Mouse (Mus musculus) lung, embryonic 16.5 days (tissue): Measurements from ENCODE around the gene Efcab8. TPM values are rescaled to one million over a fixed set of nuclear protein-coding genes. Genes with fewer than 3 reads are reported as not detected.
"Not testable (repeated sequence)": the region's sequence is repeated elsewhere in the genome, so short reads cannot be mapped to it uniquely, and the experiment has no call there.

Source experiments
- ATAC-seq: fragments of 200-750 bp; cut with Nextera tagmentation; 2 replicates; pipeline ENCODE4 v1.8.0; 2017; ENCODE audit warnings: low read depth, mild to moderate bottlenecking, moderate library complexity
- H3K27ac ChIP-seq: fragments of 300-500 bp; sonication (generic); 2 replicates; pipeline ENCODE4 v1.5.1; 2014; ENCODE audit warnings: mild to moderate bottlenecking, control low read depth, low read length
- H3K27me3 ChIP-seq: fragments of 300-500 bp; sonication (generic); 2 replicates; pipeline ENCODE4 v1.6.1; 2014; ENCODE audit warnings: low read depth, low read length, mixed read lengths; ENCODE audit not compliant: control insufficient read depth, insufficient read depth
- H3K36me3 ChIP-seq: fragments of 300-500 bp; sonication (generic); 2 replicates; pipeline ENCODE4 v1.6.1; 2014; ENCODE audit warnings: low read length; ENCODE audit not compliant: control insufficient read depth, insufficient read depth
- H3K4me1 ChIP-seq: fragments of 300-500 bp; sonication (generic); replicated peaks from 2 replicates; pipeline ENCODE4 v1.6.1; 2014; ENCODE audit warnings: low read length, mixed read lengths; ENCODE audit not compliant: control insufficient read depth, insufficient read depth
- H3K4me2 ChIP-seq: fragments of 300-500 bp; sonication (generic); 2 replicates; pipeline ENCODE4 v1.6.1; 2014; ENCODE audit warnings: low read depth, low read length, control low read depth
- H3K4me3 ChIP-seq: fragments of 300-500 bp; sonication (generic); 2 replicates; pipeline ENCODE4 v1.5.1; 2014; ENCODE audit warnings: mild to moderate bottlenecking, low read length, control low read depth
- H3K9ac ChIP-seq: fragments of 300-500 bp; sonication (generic); 2 replicates; pipeline ENCODE4 v1.6.1; 2014; ENCODE audit warnings: low read length, control low read depth
- H3K9me3 ChIP-seq: fragments of 300-500 bp; sonication (generic); 2 replicates; pipeline ENCODE4 v1.6.1; 2016; ENCODE audit warnings: low read length; ENCODE audit not compliant: control insufficient read depth
- WGBS: fragments of 180-500 bp; shearing (Covaris S2); extraction: QIAGEN DNeasy Blood & Tissue Kit; methylation state at CpG from one replicate; pipeline ENCODE4 v1.1.7; 2014; 5-methylcytosine and 5-hydroxymethylcytosine counted together
- polyA plus RNA-seq: library from polyadenylated mRNA; unstranded; fragments of >200 nt; fragmentation: Nextera tagmentation; extraction: Ambion mirVana; gene quantifications from 2 replicates; pipeline ENCODE4 v1.2.1, GENCODE M21; 2015

Efcab8 gene
- polyA plus RNA-seq, 1 experiment from 2014 or later, result not detected

DNA sequence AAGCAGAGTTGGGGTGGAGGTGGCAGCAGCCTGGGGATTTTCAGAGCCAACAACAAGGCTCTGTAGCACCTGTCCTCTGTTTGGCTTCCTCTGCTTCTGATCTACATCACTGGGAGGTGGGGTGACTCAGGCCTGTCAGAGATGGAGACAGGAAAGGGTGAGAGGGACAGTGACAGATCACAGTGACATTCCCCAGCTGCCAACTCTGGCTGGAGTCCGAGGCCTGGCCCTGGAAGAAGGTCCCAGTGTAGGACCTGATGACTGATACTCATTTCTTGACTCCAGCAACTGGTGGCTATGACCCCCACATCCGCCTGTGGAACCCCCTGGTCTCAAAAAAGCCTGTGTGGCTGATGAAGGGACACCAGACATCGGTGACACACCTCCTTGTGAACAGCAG is 30.2 kb downstream of the Efcab8 start:
- Histone ChIP-seq H3K9ac (no peak overlapping the region), H3K27me3 (no peaks in the 10 kb centered on the region), H3K36me3 (no peaks in the 10 kb centered on the region), H3K4me1 (no peaks in the 10 kb centered on the region), H3K27ac (no peak overlapping the region), H3K4me2 (no peak overlapping the region), H3K4me3 (no peak overlapping the region), H3K9me3 (no peaks in the 10 kb centered on the region)
- 40% methylated on average over 3 of the region's 3 CpGs for WGBS
- ATAC-seq, result no peak

DNA sequence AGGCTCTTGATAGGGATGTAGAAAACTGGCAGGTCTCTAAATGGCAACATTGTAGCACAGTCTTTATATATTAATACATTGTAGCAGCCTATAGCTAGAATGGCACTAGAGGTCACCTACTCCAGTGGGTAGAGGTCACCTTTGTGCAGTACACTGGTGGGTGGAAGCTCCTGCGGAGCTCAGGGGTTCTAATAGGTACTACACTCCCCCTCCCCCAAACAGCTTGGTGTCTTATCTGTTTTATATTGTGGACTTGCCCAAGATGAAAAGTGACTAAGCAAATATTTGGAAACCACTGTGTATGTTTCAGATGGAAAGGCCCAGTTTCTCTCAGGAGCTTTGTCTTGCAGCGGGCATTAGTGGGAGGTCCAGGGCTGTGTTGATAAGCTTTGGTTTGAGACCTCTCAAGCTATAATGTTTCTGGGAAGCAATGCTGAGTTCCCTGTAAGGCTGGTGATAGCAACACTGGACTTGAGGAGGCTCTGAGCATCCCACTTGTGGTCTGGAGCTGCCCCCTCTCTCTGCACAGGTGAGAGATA is 42.3 kb downstream of the Efcab8 start:
- no peak for ATAC-seq
- no peak overlapping the region for H3K4me2 ChIP-seq
- WGBS, result 43% methylated on average over 2 of the region's 2 CpGs
- no peak overlapping the region for H3K9ac ChIP-seq
- no peaks in the 10 kb centered on the region for H3K36me3 ChIP-seq
- no peak overlapping the region for H3K4me3 ChIP-seq
- no peaks in the 10 kb centered on the region for H3K4me1 ChIP-seq
- no peaks in the 10 kb centered on the region for H3K27me3 ChIP-seq
- H3K9me3 ChIP-seq, result no peaks in the 10 kb centered on the region
- H3K27ac ChIP-seq, result no peak overlapping the region

DNA sequence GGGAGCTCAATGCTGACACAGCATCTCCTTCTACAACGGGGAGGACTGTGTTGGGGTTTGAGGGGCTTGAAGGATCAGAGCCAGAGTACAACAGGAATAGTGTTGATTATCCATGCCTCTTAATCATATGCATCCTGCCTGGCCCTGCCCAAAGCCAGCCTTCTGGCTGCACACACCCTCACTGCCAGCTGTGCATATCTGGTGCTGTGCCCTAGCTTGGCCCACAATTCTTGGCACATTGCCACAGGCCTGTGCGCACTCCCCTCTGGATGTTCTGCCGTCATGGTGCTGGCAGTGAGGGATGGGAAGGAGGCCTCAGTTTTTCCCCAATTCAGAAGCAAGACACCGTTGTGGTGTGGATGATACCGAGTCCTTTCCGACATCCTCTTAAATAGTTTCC is 44.9 kb downstream of the Efcab8 start:
- Histone ChIP-seq H3K36me3 (no peaks in the 10 kb centered on the region), H3K4me3 (no peak overlapping the region), H3K9ac (no peak overlapping the region), H3K27me3 (no peaks in the 10 kb centered on the region), H3K9me3 (no peaks in the 10 kb centered on the region), H3K4me2 (no peak overlapping the region), H3K4me1 (no peaks in the 10 kb centered on the region), H3K27ac (no peak overlapping the region)
- ATAC-seq, result 0 out of 2 replicates have a peak, but pooled peaks have one; percentile 41
- WGBS, result 60% methylated on average over 6 of the region's 6 CpGs

DNA sequence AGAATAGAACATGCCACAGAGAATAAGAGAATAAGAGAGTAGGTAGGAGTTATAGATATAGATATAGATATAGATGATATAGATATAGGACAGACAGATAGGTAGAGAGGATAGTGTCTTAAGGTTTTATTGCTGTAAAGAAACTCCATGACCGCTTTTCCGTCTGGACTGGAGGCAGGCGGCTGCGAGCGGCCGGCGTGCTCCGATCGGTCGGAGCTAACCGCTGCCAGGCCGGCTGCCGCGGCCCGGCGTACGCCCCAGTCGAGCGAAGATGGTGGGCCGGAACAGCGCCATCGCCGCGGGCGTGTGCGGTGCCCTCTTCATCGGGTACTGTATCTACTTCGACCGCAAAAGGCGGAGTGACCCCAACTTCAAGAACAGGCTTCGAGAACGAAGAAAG is 46.2 kb downstream of the Efcab8 start:
- H3K4me1 ChIP-seq, H3K36me3 ChIP-seq, H3K9ac ChIP-seq, H3K27ac ChIP-seq, H3K9me3 ChIP-seq, H3K4me2 ChIP-seq, H3K4me3 ChIP-seq, H3K27me3 ChIP-seq, ATAC-seq: not testable (repeated sequence)
- 54% methylated on average over 32 of the region's 32 CpGs for WGBS

DNA sequence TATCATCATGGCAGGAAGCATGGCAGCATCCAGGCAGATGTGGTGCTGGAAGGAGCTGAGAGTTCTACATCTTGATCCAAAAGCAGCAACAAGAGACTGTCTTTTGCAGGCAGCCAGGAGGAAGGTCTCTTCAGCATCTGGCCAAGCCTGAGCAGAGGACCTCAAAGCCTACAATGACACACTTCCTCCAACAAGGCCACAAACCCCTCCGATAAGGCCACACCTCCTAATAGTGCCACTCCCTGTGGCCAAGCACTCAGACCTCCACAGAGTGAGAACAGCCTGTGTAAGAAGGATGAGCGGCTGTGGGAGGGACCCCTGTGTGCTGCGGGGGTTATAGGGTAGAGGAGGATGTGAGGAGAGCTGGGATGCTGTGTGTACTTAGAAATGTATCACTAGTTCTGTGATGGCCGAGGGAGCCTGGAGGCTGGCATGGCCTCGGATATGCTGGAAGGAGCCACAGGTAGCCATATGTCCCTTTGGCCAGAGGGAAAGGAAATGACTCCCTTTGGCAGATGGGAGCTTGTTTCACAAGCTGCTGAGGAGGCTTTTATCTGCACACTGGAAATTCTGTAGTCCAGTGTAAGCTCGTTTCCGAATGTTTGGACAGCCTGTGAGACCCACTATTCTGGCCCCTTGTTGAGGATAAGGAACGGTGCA is 47.6 kb downstream of the Efcab8 start:
- 73% methylated on average over 8 of the region's 8 CpGs for WGBS
- H3K4me1 ChIP-seq, result no peaks in the 10 kb centered on the region

DNA sequence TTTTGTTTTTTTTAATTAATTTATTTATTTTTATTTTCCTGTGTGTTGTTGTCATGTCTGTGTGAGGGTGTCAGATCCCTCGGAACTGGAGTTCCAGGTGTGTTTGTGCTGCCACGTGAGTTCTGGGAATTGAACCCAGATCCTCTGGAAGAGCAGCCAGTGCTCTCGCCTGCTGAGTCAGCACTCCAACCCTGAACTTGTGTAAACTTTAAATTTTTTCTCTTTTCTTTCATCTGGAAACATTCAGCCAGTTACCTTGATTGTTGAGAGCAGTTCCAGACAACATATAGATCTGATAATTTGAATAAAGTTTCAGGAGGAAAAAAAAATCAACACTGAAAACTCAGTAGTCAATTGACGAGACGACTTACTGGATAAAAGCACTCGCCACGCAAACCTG is 49.0 kb downstream of the Efcab8 start:
- ATAC-seq, result no peak
- Histone ChIP-seq H3K9ac (no peak overlapping the region), H3K9me3 (no peaks in the 10 kb centered on the region), H3K27me3 (no peaks in the 10 kb centered on the region), H3K36me3 (no peaks in the 10 kb centered on the region), H3K4me3 (no peak overlapping the region), H3K4me2 (no peak overlapping the region), H3K27ac (no peak overlapping the region), H3K4me1 (no peaks in the 10 kb centered on the region)
- WGBS, result 67% methylated on average over 7 of the region's 7 CpGs

More for the DNA sequence above, 47.6 kb downstream of the Efcab8 start:
- Histone ChIP-seq H3K27ac (no peak overlapping the region), H3K4me3 (no peak overlapping the region), H3K36me3 (no peaks in the 10 kb centered on the region), H3K27me3 (no peaks in the 10 kb centered on the region), H3K4me2 (no peak overlapping the region), H3K9me3 (no peaks in the 10 kb centered on the region), H3K9ac (no peak overlapping the region)
- ATAC-seq, result no peak

DNA sequence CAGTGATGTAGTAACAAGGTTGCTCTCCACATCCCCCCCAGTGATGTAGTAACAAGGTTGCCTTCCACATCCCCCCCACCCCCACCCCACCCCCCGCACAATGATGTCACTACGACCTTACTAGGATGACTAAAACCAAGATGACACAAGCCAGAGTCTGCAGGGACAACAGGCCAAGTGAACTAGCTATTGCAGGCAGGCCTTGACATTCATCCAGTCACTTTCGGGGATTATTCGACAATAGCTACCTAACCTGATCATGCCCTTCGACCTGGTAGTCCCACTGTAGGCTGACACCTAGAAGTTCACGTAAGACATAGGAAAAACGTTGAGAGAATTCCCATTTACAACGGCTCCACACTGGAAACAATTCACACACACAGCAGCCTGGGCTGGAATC is 53.6 kb downstream of the Efcab8 start:
- 82% methylated on average over 8 of the region's 8 CpGs for WGBS
- H3K27me3 ChIP-seq, result no peaks in the 10 kb centered on the region
- no peak overlapping the region for H3K4me3 ChIP-seq
- H3K4me2 ChIP-seq, result no peak overlapping the region
- H3K36me3 ChIP-seq, result no peaks in the 10 kb centered on the region
- no peaks in the 10 kb centered on the region for H3K9me3 ChIP-seq
- no peak overlapping the region for H3K9ac ChIP-seq
- no peaks in the 10 kb centered on the region for H3K4me1 ChIP-seq
- no peak for ATAC-seq
- H3K27ac ChIP-seq, result no peak overlapping the region

DNA sequence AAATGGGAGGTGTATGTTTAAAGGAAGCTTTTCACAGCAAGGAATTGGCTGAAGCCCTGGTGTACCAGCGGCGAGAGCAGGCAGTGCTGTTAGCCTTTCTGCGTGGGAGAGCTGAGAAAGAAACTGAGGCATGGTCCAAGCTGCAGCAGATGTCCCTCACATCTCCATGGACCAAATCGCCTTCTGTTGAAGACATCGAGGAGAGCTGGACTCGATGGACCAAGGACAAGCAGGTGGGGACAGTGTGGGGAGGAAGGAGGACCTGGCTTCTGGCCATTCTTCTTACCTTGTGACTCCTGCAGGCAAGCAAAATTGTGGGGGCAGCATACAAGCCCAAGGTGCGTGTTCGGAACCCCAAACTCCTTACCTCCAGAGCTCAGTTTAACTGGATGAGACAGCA is 63.1 kb downstream of the Efcab8 start:
- Histone ChIP-seq H3K27ac (no peak overlapping the region), H3K4me3 (no peak overlapping the region), H3K9me3 (no peaks in the 10 kb centered on the region), H3K27me3 (no peaks in the 10 kb centered on the region), H3K9ac (no peak overlapping the region), H3K36me3 (no peaks in the 10 kb centered on the region), H3K4me2 (no peak overlapping the region), H3K4me1 (no peaks in the 10 kb centered on the region)
- 74% methylated on average over 8 of the region's 8 CpGs for WGBS
- ATAC-seq, result no peak

DNA sequence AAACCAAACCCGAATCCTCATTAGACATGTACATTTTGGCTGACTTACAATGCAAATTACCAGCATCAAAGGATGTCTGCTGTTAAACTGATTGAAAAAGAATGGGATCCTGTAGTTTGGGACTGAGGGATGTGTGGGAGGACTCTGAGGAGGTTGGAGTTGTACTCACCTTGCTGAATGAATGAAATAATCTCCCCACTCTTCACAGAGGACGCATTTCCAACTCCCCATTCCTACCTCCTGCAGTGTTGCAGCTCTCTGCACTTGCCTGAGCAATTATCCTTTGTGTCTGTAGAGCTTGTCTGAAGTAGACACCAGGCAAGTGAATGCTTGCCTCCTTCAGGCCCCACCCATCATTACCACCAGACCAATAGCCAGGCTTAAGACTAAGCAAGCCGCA is 68.7 kb downstream of the Efcab8 start:
- 73% methylated on average over 3 of the region's 3 CpGs for WGBS
- no peak for ATAC-seq

More for the DNA sequence above, 68.7 kb downstream of the Efcab8 start:
- Histone ChIP-seq H3K4me2 (no peak overlapping the region), H3K36me3 (no peaks in the 10 kb centered on the region), H3K4me3 (no peak overlapping the region), H3K27ac (no peak overlapping the region), H3K9ac (no peak overlapping the region), H3K27me3 (no peaks in the 10 kb centered on the region), H3K9me3 (no peaks in the 10 kb centered on the region), H3K4me1 (no peaks in the 10 kb centered on the region)
